Mouse (Mus musculus): ENCODE measurements at regions not wholly inside any gene's neighbourhood (a gene's known extent, or its start where the extent isn't known, plus 50 kb on each side); places are given as distances from the start of the nearest gene placed in this dataset.
A peak's percentile ranks its signal among the peaks of the same experiment; 100 is the strongest.

DNA sequence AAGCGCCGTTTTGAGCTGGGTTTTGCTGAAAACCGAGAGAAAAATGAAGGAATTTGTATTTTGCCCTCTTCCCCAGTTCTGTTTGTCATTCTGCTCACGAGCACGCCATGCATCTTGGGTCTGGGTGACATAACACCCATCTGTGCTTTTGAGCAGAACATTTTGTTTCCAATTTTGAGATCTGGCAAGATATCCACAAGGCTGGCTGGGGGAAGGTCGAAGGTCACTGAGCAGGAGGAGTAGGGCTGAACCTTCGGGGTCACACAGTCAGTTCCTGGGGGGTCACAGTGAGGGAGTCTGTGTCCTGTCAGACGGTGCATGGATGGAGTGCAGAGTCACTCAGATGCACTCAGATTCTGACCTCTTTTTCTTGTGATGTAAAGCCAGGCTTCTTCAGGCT lies 186.8 kb upstream of the Zfp64 start:
- DNase-seq (ENCODE audit: low spot score in 2 of 2), result no peak

GRCm38 (mm10) chr2:169133855-169134254 lies 178.5 kb upstream of the Zfp64 start:
- no peak for DNase-seq (ENCODE audit: low spot score in 2 of 2)

GRCm38 (mm10) chr2:169125476-169125875 lies 170.1 kb upstream of the Zfp64 start:
- DNase-seq (ENCODE audit: low spot score in 2 of 2), result peak in 1 of 2 experiments; percentile 32

DNA sequence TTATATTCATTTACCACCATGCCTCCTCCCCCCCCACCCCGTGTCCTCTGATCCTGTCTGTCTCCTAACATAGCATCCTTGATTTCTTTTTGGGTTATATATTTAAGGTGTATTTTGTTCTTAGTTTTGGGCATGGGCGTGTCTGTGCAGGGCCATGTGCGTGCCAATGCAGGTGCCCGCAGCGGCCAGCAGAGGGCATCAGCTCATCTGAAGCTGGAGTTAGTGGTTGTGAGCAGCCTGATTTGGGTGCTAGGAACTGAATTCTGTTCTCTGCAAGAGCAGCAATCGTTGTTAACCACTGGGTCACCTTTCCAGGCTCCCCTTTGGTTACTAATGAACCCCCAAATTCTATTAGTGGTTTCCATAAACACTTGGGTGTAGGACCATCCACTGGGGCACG lies 167.5 kb upstream of the Zfp64 start:
- DNase-seq (ENCODE audit: low spot score in 2 of 2), result no peak

- DNase-seq (ENCODE audit: low spot score in 2 of 2), result no peak
These were observed 161.5 kb upstream of the Zfp64 start for GRCm38 (mm10) chr2:169116841-169117240.

DNA sequence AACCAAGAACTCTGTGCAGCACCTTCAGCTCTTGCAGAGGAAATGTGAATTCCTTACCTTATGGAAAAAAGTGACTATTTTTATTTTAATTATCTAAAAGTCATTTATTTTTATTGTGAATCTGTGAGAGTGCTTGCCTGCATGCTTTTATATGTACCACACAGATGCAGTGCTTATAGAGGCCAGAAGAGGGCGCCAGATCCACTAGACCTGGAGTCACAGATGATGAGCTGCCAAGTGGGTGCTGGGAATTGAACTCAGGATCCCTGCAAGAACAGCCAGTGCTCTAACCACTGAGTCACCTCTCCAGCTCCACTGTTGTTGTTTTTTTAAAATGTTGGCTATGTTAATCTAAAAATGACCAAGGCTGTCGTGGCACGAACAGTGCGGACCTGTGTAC lies 153.7 kb upstream of the Zfp64 start:
- no peak for DNase-seq (ENCODE audit: low spot score in 2 of 2)

DNA sequence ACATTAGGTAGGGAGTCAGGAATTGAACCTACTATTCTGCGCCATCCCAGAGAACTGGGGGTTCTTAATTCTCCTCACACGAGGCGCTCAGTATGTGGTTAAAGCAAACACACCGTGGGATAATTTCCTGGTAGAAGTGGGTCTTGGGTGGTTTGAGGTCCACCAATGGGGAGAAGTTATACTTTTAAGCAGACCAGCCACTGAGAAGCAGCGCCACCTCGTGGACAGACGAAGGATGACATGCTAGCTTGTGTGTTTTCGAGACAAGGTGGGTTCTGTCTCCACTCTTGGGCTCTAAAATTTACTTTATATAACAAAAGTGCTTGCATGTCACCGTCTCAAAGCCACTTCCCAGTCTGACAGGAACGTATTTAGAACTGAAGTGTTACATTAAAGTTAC lies 152.7 kb upstream of the Zfp64 start:
- peak in 1 of 2 experiments; percentile 38 for DNase-seq (ENCODE audit: low spot score in 2 of 2)

- DNase-seq (ENCODE audit: low spot score in 2 of 2), result no peak
These were observed 146.3 kb upstream of the Zfp64 start for GRCm38 (mm10) chr2:169101506-169102261.

DNA sequence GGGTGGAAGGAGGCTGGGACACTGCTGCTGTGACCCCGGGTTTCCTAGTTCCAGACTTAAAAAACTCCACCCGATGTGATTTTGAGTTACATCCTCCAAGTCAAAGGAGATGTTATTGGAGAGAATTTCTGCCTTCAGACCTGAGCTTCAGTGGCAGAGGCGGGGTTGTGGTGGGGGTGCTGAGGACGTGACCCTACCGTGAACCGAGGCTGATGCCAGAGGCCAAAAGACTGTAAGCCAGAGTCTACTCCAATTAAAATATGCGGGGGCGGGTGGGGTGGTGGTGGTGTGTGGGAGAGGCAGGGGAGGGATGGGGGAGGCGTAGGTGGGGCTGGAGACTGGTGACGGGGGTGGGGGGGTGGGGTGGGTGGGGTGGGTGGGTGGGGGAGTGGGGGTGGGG lies 145.1 kb upstream of the Zfp64 start:
- no peak for DNase-seq (ENCODE audit: low spot score in 2 of 2)

- no peak for DNase-seq (ENCODE audit: low spot score in 2 of 2)
These were observed 144.3 kb upstream of the Zfp64 start for GRCm38 (mm10) chr2:169099678-169100077.

DNA sequence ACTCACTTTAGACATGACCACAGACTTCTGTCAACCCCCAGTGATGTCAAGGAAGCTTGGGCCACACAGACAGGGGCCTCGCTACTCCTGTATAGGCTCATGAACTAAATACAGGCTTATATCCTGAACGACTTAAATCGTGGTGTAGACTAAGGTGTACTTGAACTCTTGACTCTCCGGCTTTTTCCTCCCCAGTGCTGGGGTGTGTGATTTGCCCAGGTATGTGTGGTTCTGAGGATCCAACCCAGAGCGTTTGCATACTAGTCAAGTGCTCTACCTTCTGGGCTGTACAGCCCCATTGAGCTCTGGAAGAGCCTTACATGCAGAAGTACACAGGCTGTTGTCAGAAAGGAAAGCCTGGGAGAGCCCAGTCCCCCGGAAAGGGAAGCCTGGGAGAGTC lies 143.2 kb upstream of the Zfp64 start:
- DNase-seq (ENCODE audit: low spot score in 2 of 2), result no peak

DNA sequence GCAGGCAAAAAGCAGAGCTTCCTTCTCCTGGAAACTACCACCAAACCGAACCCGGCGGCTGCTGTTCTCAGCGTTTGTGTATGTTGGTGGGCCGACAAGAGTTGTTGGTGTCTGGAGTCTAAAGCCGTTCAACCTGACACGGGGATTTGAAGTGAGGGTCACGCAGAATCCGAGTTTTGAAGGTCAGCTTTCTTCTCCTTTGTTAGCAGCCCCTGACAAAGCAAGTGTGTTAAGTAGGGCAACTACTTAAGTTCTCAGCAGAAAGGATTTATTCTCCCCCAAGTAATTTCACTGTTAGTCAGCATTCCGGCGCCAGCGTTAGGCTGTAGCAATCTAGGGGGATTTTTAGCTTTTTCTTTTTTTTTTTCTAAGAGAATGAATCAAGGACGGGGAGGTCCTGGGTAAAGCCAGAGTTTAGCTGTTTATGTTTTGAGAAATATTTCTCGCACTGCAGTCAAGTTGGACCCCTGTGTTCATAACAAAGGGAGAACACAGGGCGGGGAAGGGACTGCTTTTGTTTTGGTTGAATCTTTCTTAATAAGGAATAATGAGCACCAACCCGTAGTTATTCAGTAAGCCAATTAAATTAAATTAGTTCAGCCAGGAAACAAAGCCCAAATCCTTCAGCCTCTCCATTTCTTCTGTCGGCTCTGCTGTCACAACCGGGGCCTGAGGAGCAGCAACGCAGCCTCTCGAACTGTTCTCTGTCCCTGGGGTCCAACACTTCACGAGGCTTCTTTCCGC lies 138.8 kb upstream of the Zfp64 start:
- no peak for DNase-seq (ENCODE audit: low spot score in 2 of 2)

DNA sequence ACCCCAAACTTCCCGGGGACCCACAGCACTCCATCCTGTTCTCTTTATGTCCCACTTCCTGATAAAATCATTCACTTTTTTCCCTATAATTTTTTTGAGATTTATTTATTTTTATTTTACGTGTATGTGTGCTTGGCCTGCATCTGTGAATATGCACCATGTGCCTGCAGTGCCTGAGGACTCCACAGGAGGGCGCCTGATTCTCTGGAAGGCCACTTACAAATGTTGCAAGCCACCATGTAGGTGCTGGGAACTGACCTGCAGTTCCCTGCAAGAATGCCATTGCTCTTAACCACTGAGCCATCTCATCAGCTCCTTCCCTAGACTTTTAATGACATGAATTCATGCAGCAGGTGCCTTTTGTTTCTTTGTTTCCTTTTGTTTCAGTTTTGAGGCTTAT lies 134.9 kb upstream of the Zfp64 start:
- no peak for DNase-seq (ENCODE audit: low spot score in 2 of 2)

GRCm38 (mm10) chr2:169088870-169089484 lies 133.6 kb upstream of the Zfp64 start:
- peak in 1 of 2 experiments; percentile 25 for DNase-seq (ENCODE audit: low spot score in 2 of 2)

GRCm38 (mm10) chr2:169088301-169088700 lies 132.9 kb upstream of the Zfp64 start:
- DNase-seq (ENCODE audit: low spot score in 2 of 2), result no peak

GRCm38 (mm10) chr2:169071267-169071666 lies 115.9 kb upstream of the Zfp64 start:
- no peak for DNase-seq (ENCODE audit: low spot score in 2 of 2)

DNA sequence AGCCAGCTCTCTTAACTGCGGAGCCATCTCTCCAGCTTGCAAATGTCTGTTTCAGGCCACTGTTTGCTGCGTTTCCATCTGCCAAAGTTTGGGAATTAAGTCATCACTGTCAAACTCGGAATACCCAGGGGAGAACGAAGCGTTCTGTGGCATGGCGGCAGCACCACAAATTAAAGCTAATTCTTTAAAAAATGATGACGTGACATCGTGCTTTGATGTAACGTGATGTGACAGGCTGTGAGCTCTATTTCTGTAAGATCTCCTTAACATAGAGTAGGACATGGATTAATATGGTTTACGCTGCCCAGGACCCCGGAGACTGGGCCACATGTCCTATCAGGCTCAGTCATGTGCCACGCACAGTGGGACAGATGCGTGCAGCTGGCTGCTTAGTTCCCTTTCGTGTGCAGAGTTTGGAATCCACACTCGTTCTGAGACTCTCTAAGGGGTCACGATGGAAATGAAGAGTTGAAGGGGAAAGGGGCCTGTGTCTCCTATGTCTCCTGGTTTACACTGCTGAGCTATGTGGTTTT lies 109.8 kb upstream of the Zfp64 start:
- no peak for DNase-seq (ENCODE audit: low spot score in 2 of 2)

DNA sequence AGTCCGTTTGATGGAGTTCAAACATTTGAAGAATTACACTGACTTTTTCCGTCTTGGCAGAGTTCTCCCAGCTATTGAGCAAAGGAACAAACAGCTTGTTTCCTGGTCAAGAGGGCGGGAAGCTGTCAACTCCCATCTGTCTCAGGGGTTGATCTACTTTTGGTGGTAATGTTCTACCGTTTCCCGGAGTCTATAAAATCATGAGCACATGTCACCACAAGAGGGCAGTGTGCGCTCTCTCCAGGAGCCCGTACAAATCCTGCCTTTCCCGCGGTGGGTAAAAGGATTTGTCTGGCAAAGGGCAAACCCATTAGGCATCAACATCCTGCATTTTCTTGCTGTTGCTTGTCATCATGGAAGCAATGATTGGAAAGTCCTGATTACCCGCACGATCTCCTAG lies 106.1 kb upstream of the Zfp64 start:
- peak; percentile 86 to 90 for DNase-seq (ENCODE audit: low spot score in 2 of 2)

GRCm38 (mm10) chr2:169060495-169060894 lies 105.1 kb upstream of the Zfp64 start:
- peak; percentile 30 to 44 for DNase-seq (ENCODE audit: low spot score in 2 of 2)

GRCm38 (mm10) chr2:169057831-169058230 lies 102.4 kb upstream of the Zfp64 start:
- DNase-seq (ENCODE audit: low spot score in 2 of 2), result no peak

GRCm38 (mm10) chr2:169049947-169050346 lies 94.6 kb upstream of the Zfp64 start:
- DNase-seq (ENCODE audit: low spot score in 2 of 2), result peak in 1 of 2 experiments; percentile 42

DNA sequence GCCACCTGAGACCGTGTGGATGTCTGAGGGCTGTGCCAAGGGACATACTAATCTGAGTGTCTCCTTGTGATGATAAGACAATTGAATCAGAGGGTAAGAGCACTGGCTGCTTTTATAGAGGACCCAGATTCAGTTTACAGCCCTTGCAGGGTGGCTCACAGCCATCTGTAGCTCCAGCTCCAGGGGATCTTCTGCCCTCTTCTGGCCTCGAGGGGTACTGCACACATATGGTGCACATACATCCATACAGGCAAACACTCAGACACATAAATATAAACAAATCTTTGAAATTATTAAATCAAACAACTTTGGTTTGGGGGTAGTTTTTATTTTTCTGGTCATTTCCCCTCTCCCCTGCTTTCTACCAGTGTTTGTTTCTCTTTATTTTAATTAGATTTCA lies 86.4 kb upstream of the Zfp64 start:
- no peak for DNase-seq (ENCODE audit: low spot score in 2 of 2)

GRCm38 (mm10) chr2:169037975-169038374 lies 82.6 kb upstream of the Zfp64 start:
- no peak for DNase-seq (ENCODE audit: low spot score in 2 of 2)
